Mouse (Mus musculus) ovary, postnatal 14 days (tissue): ENCODE results near the gene Olfml1.

ENCODE experiments used
- DNase-seq: peaks from one replicate; pipeline ENCODE4 v3.0.0; 2022; ENCODE audit warnings: low spot score

Olfml1 gene

GRCm38 (mm10) chr7:107594857-107595402 lies 27.7 kb downstream of the Olfml1 start, which contains the start of gene Ppfibp2:
Ppfibp2 (plus strand) TSS chr7:107595207.
- peak; percentile 87 for DNase-seq

GRCm38 (mm10) chr7:107595426-107595825 lies 28.2 kb downstream of the Olfml1 start:
- DNase-seq: no peak

- DNase-seq: no peak
These were observed 29.5 kb downstream of the Olfml1 start for GRCm38 (mm10) chr7:107596753-107597152.

- DNase-seq: no peak
These were observed 30.7 kb downstream of the Olfml1 start for GRCm38 (mm10) chr7:107597956-107598355.

GRCm38 (mm10) chr7:107600651-107601050 lies 33.4 kb downstream of the Olfml1 start:
- DNase-seq: no peak

- no peak for DNase-seq
These were observed 35.3 kb downstream of the Olfml1 start for GRCm38 (mm10) chr7:107602505-107602904.

GRCm38 (mm10) chr7:107602913-107603312 lies 35.7 kb downstream of the Olfml1 start:
- DNase-seq: no peak

GRCm38 (mm10) chr7:107607766-107608165 lies 40.5 kb downstream of the Olfml1 start:
- no peak for DNase-seq

- no peak for DNase-seq
These were observed 42.5 kb downstream of the Olfml1 start for GRCm38 (mm10) chr7:107609622-107610255.

GRCm38 (mm10) chr7:107610880-107611279 lies 43.6 kb downstream of the Olfml1 start:
- no peak for DNase-seq

GRCm38 (mm10) chr7:107618028-107618992 lies 51.1 kb downstream of the Olfml1 start:
- DNase-seq: no peak

- DNase-seq: no peak
These were observed 52.0 kb downstream of the Olfml1 start for GRCm38 (mm10) chr7:107619225-107619624.

GRCm38 (mm10) chr7:107620137-107620536 lies 52.9 kb downstream of the Olfml1 start:
- DNase-seq: no peak

GRCm38 (mm10) chr7:107624432-107624831 lies 57.2 kb downstream of the Olfml1 start:
- no peak for DNase-seq

- no peak for DNase-seq
These were observed 57.8 kb downstream of the Olfml1 start, which contains the start of gene 5330417H12Rik for GRCm38 (mm10) chr7:107625061-107625460. 5330417H12Rik (minus strand) TSS chr7:107625161.

- no peak for DNase-seq
These were observed 58.5 kb downstream of the Olfml1 start for GRCm38 (mm10) chr7:107625781-107626180.

GRCm38 (mm10) chr7:107628383-107628782 lies 61.1 kb downstream of the Olfml1 start:
- no peak for DNase-seq

- no peak for DNase-seq
These were observed 66.0 kb downstream of the Olfml1 start for GRCm38 (mm10) chr7:107633201-107633600.

- DNase-seq: no peak
These were observed 70.2 kb downstream of the Olfml1 start for GRCm38 (mm10) chr7:107637398-107637797.

GRCm38 (mm10) chr7:107638026-107638425 lies 70.8 kb downstream of the Olfml1 start:
- no peak for DNase-seq
